Mouse (Mus musculus) thymus, postnatal 4 days (tissue): ENCODE results near the gene Smim24.

Experiments
- DNase-seq: peaks from one replicate; pipeline ENCODE4 v3.0.0; 2021

Smim24 gene

DNA sequence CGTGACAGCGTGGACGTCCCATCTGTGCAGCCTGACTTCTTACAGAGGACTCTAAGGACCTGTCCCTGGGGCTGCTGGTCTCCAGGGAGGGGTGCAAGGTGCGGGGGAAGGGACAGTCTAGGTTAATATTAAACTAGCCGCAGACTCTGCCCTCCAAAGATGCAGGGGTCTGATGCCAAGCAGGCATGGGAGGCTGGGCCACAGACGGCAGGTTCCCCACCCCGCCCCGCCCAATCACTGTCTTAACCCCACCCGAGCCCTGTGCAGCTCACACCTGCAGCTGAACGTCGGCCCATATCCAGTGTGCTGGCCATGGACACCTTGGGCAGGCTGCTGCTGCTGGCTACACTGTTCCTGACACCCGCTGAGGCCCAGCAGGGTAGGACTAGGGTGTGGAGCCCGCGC, at the start of gene Smim24:
Smim24 (plus strand) TSS at position 271 of the 405 bp plus-strand sequence.
- no peak for DNase-seq

DNA sequence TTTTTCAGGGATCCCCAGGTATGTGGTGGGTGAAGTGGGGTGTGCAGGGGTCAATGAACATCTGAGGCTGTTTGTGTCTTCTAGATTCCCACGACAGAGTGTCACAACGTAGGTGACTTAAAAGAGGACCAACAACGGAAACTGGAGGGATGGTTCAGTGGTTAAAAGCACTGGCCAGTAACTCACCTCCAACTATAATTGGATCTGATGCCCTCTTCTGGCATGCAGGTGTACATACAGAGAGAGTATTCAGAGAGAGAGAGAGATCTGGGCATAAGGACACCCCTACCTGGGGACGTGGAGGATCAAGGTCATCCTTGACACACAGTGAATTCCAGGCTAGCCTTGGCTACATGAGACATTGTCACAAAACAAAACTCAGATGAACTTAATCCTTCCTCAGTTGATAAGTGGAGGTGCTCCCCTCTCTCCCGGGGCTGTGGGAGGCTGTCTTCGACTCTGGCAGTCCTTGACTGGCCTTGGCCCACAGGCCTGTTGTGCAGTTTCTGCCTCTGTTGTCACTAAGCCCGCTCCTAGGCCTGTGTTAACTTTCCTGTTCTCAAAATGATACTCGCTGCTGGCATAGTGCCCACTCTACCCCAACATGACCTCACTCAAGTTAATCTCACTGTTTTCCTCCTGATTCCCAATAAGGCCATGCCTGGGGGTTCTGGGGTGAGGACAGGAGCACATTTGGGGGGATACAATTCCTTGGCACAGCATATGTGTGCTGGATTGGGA, 48.3 kb upstream of the Smim24 start:
- DNase-seq = no peak

DNA sequence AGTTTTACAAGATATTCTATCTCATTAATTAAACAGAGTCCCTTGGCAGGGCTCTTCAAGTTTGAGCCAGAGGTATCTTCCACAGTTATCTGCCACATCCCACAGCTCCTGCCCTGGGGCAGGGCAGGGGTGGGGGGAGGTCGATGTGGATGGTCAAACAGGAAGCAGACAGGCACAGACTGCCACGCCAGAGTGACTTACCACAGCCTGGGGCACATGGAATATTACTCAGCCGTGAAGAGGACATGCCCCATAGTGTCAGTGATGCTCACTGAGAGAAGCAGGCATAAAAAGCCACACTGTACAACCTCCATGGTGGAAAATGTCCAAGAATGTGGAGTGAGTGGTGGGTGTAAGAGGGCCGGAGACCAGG, 47.7 kb upstream of the Smim24 start:
- DNase-seq = no peak

DNA sequence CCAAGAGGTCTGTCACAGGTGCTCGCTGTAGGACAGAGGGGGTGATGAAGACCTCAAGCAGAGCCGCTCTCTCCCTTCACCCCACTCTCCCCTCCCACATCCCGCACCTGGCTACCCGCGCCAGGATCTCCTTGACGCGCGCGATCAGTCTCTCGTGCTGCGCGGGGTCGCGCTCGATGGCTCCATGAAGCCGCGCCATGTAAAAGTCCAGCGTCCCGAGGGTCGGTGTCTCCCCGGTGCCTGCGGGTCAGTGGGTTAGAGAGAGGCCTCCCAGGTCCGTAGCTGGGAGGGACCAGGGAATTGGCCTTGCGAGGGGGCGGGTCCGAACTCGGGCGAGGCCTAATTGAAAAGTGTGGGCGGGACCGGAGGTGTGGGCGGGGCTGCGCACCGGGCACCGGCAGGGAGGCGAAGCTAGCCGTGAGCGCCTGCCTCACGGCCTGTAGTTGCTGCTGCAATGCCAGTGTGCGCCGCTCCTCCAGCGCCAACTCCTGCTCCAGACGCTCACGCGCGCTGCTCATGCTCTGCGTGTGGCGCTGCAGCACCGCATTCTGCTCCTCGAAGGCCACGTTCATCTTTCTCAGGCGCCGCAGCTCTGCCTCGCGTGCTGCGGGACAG, 46.3 kb upstream of the Smim24 start:
- DNase-seq = peak; percentile 68

DNA sequence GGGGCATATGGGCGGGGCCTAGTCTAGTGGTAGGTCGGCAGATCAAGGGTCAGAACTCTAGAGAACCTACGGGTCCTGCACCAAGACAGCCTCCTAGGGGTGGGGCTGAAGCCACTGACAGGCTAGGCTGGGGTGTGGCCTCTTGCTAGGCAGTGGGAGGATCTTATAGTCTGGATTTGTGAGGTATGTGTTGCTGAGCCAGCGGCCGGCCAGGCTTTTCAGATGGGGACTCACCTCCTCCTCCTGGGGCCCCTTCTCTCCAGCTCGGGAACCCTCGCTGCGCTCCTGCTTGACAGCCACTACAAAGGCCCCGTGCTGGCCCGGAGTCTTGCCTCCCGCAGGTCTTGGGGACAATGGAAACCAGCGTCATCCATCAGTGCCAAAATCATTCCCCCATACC, 43.7 kb upstream of the Smim24 start:
- DNase-seq = peak; percentile 51

DNA sequence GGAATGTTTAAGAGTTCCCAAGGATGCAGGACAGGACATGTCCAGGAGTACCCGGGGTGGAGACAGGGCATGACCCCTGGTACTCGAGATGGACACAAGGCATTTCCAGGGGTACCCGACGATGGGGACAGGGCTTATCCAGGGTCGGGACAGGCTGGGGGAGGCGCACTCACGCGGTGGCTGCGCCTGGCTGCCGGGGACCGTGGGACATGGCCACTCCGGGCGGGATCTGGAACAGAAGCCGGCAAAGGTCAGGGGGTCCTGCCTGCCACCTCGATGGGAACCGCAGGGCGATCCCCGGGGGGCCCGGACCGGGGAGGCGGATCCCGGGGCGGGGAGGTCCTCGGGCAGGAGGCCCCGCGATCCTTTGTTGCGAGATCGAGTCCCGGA, 42.9 kb upstream of the Smim24 start:
- DNase-seq = no peak

DNA sequence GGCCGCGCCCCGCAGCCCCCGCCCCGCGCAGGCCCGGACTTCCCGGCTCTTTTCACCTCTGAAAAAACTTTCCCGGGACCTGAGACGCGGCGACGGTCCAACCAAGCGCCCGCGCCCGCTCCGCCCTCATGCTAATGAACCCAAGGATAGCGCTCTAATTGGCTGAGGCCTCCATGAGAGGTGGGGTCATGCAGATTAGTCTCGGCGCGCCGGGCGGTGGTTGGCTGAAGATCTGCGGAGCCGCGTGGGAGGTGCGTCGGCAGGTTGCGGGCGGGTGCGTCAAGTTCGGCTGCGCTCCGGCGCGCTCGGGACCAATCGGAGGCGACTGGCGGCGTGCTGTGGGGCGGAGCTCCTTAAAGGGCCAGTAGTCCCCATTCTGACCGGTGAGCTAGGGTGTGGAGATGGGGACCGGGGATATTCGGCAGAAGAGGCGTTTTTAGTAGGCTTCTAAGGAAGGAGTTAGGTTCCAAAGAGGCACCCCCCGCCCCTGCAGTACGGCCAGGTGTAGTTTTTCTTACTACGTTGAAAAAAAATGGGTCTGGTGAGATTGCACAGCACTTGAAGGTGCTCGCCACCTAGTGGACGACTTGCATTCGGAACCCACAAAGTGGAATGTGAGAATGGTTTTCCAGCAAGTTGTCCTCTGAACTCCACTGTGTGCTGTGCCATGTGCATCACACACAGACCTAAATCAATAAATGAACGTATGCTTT, 42.3 kb upstream of the Smim24 start, which contains the start of gene Hmg20b:
Hmg20b (minus strand) TSS at position 130 of the 713 bp plus-strand sequence.
- DNase-seq = peak; percentile 99

DNA sequence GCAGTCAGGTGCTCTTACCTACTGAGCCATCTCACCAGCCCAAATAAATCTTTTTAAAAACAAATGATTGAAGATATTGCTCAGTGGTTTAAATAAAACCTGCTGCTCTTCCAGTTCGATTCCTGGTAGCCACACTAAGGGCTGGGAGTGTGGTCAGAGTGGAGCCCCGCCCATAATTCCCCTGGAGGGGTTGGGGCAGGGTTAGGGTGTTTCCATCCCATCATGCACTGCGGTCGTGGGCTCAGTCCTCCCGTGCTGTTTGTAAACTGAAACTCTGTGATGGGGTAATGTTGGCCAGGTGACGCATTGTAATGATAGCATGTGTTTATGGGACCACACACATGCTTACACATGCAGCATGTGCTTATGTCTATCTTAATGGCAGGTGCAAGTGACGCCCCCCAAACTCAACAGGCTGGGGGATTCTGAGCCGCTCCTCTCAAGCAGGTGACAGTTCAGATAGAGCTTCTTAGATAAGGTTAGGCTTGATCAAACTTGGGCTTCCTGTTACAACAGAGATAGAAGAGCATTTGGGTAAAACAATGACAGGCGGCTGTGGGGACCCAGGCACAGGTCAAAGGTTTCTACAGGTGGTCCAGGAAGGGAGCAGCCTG, 41.1 kb upstream of the Smim24 start:
- peak; percentile 81 for DNase-seq

DNA sequence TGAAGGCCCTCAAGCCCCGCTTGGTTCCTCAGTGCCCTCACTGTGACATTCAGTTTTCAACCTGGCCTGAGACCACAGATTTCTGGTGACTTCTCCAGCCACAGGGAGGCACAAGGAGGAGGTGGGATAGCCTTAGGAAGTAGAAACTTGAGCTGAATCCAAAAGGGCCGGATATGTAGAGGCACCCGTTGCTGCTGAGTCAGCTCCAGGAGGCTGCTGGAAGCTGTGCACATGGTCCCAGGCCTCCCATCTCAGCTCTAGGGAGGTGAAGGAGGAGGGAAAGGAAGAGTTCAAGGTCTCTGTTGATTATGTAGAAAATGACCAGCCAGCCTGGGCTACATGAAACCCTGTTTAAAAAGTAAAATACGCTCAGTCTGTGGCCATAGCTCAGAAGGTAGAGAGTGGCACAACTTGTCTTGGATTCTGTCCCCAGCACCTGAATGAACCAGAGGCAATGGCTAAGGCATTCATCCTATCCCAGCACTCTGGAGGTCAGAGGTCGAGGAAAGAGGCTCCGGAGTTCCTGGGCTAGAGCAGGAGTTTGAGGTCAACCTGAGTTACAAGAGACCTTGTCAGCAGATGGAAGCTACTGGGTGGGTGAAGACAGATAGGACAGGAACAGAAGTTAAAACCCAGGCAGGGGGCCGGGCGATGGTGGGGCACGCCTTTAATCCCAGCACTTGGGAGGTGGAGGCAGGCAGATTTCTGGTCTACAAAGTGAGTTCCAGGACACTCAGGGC, 37.9 kb upstream of the Smim24 start:
- no peak for DNase-seq

DNA sequence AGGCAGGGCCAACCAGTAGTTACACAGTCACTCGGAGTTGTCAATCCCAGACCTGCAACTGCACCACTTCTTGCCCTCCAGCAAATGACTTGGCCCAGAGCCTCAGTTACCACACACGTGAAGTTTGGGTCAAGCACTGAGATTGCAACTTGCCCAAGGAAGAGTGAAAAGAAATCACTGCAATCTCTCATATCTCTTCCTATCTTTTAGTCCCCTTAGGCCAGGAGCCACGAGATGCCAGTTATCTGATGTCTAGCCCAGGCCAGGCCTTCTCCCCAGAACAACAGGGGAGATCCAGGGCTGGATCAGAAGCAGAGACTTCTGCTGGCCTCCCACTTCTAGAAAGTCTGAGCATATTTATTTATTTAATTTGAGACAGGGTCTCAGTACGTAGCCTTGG, 37.3 kb upstream of the Smim24 start:
- DNase-seq = no peak

DNA sequence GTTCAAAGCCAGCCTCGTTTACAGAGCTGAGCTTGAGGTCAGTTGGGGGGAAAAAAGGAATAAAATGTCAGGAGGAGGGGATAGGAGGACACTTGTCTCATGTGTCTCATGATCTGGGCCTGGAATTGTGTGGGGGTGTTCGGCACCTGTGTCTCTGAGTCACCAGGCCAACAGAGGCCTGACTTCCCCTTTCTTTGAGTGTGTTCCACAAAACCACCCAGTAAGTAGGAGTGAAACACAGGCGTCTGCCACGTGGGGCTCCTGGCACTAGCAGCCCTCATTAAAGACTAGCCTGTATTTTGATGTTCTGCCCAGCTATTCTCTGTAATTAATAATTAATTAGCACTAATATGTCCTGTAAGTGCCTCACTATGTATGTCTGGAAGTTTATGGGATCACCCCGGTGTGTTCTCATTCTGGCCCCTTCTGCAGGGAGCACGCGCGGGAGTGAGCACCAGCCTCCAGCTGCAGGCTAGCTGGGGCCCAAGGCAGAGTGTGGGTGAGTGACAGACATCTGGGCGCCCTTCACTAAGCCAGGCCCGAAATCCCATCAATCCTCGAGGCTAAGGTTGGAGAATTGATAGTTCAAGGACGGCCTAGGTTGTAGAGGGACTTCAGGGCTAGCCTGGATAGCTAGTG, 36.4 kb upstream of the Smim24 start:
- DNase-seq = no peak

DNA sequence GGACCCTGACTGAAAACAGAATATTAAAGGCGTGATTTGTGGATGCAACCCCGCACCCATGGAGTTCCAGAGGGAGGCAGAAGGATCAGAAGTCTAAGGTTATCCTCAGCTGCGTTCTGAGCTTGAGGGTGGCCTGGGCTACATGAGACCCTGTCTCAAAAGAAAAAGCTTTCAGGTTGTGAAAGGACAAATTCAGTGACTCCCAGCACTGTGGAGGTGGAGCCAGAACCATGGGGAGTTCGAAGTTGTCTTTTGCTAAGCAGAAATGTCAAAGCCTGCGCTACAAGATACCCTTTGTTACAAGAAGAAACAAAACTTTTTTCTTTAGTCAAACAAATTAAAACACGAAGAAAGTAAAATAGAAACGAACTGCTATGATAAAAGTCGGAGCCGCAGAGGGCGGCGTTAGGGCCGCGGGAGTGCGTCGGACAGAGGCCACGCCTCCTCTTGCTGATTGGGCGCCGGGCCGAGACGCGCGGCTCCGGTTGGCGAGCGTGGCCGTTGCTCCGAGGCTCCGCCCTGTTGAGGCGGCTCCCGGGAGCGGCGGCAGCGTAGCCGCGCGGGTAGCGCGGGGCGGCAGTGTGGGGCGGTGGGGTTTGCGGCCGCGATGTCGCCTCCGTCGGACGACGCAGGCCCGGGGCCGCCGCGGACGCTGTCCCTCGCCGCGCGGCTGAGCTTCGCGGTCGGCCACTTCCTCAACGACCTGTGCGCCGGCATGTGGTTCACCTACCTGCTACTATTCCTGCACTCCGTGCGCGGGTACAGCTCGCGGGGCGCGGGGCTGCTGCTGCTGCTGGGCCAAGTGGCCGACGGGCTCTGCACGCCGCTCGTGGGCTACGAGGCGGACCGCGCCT, 35.6 kb upstream of the Smim24 start, which contains the start of gene Mfsd12:
Mfsd12 (plus strand) TSS at position 501 of the 854 bp plus-strand sequence.
- peak; percentile 94 for DNase-seq

DNA sequence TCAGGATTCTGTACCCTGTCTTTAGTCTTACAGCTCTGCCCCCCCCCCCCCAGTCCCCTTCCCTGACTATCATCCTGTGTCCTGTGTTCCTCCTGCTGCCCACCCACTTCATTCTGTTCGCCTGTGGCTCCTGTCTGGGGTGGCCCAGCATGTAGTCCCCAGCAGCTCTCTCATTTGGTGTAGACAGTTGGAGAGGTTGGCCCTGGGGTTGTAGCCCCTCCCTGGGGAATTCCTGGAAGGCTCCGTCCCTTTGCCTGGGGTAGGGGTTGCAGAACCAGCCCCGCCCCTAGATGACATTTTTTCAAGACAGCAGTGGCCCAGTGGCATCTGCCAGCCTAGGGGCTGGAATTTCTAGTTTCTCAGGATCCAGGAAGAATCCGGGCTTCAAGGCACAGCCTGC, 34.6 kb upstream of the Smim24 start:
- no peak for DNase-seq

DNA sequence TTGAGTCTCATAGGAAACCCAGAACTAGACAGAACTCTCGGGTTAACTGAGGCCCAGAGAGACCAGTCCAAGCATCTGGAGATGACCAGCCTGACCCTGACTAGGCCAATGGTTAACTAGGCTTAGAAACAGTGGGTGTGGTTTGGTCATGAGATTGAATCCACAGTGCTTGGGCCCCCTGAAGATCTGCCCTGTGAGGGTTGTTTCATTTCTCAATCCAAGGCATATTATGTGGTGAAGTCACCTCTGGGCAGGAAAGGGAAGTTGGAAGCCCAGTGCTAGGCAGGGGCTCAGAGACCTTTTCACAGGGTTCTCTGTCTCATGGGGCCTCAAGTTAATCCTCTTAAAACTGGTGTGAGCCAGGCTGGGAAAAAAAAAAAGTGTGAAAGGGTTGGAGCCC, 34.0 kb upstream of the Smim24 start:
- no peak for DNase-seq

DNA sequence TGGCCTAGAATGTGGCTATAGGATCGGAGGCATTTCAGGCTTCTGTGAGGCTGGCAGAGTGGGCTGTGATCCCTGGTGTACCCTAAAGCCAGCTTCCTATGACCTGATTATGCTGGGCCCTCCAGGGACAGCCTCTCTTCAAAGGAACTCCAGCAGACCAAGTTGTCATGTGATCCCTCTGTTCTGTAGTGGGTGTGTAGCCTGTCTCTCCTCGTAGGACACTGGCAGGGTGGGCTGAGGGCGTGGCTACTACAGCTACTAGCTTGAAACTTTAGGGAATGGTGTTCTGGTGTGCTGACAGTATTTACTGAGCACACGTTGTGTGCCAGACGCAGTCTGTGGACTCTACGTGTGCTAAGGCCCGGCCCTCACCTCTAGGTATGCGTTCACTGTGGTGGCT, 32.1 kb upstream of the Smim24 start:
- no peak for DNase-seq

DNA sequence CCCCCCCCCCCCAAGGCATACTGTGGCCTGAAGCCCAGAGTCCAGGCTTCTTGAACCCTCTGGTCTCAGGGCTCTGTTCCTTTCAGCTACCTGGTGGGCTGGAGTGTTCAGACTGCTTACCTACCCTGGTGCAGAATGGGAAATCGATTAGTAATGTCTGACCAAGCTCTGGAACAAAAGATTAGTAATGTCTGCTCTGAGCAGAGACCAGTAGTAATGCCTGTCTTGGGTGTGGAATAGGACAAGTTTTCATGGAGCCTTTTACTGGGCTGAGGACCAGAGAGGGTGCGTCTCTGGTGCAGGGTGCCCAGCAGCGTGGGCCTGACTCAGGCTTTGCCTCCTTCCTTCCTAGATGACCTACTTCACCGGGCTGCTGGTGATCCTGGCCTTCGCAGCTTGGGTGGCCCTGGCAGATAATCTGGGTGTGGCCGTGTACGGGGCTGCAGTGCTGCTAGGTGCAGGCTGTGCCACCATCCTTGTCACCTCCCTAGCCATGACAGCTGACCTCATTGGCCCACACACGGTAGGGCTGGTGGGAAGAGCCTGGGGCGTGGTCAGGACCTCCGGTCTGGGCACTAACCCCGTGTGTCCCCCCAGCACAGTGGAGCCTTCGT, 30.4 kb upstream of the Smim24 start:
- DNase-seq = no peak

DNA sequence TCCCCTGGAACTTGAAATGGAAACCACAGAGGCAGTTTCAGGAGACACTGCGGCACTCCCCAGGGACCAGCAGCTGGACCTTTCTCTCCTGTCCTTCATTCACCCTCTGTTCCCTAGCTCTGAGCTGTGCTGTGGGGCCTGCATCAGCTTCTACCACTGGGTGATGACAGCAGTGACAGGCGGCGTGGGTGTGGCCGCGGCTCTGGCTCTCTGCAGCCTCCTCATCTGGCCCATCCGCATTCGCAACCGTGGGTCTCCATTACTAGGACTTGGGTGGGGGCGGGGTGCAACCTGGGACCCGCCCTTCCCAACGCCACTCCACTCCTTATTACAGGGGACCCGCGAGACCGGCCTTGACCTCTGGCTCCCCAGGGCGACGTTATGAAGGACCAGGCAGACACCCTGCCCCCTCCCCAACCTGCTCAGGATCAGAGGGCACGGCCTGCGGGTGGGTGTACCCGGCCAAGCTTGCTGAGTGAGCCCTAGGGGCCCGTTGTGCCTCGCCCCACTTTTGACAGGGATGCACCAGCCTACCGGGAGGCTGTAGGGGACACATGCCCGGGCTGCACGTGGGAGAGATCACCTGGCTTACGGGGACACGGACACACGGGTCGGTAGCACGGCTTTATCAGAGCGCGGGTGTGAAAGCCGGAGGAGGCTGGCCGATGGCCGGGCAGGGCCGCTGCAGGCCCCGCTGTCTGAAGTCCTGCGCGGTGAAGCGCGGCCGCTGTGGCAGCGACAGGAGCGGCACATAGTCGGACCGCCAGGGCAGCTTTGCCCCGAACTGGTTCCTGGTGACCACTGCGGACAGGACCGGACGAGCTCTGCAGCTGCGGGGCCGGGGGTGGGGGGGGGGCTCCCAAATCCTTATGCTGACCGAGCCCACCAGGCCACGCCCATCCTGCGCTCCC, 29.2 kb upstream of the Smim24 start:
- no peak for DNase-seq

DNA sequence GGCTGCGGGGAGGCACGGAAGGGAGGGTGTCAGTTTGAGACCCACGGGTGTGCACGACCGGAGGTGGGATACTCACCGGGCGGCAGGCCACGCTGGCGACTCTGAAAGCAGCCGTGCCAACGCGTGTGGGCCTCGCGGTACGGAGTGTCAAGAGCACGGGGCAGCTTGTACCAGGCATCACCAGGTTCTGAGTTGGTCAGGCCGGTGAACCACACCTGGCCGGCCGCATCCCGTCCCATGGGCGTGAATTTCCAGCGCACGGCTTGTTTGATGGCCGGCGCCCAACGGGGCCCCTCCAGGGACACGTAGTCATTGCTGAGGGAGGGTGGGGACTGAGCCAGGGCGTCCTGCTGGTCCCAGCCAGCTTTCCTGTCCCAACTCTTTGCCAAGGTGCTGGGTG, 28.2 kb upstream of the Smim24 start:
- DNase-seq = no peak

DNA sequence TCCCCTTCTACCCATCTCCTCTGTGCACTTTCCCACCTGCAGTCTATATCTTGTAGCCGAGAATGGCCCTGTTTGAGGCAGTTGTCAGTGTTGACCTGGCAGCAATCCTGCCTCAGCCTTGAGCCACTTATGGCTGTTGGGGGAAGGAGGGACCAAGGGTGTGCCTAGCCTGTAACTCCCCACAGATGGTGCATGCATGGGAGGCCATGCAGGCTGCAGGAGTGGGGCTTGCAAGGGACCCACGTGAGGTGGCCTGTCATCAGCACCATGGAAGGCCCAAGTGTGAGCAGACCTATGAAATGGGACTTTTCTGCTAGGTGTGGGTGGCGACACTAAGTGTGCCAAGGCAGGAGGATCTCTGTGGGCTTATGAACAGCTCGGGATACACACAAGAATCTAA, 27.8 kb upstream of the Smim24 start:
- no peak for DNase-seq
